ENCODE assay signal across 16 mouse cellular contexts in the genomic region with DNA sequence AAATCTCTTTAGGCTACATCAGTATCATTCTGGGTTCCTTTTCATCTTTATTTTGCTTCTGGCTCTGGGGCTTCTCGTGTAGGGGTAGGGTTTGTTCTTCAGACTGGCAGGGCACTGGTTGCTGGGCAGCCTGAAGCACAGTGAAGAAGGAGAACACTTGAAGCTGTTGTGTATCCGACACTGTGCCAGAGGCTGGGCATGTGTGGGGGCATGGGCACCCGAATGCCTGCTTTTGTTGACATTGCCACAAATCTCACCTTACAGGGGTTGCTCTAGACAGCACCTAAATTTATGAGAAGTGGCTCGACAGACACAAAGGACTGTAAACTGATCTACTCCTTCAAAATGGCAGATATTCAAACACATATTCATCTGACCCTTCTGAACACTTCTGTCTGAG.
"Had no signal": no experiment of that assay in that cellular context is flagged by ENCODE, and none has a peak within 500 bp of the region (broad histone marks: within the 10 kb centered on the region; RNA-seq: fewer than 3 reads in every experiment).

No protein-coding gene starts in this region.

- ATAC-seq: intestine, postnatal 0 days; liver, postnatal 0 days had no signal

- H3K4me3 ChIP-seq: hindbrain, embryonic 15.5 days; limb, embryonic 15.5 days had no signal

- H3K4me2 ChIP-seq: hindbrain, embryonic 15.5 days; limb, embryonic 15.5 days; liver, embryonic 11.5 days; midbrain, embryonic 11.5 days had no signal

- DNase-seq: kidney, postnatal 10 days; kidney, postnatal 36 days; left cerebral cortex, postnatal 4 days; liver, postnatal 0 days; midbrain, embryonic 14.5 days; retina, postnatal 1 day; right cerebral cortex, postnatal 25 days; spleen, adult 18-20 months; thymus, adult 18-20 months; thymus, postnatal 36 days had no signal

- H3K9me3 ChIP-seq: hindbrain, embryonic 15.5 days; limb, embryonic 15.5 days had no signal

- H3K36me3 ChIP-seq: hindbrain, embryonic 15.5 days; limb, embryonic 15.5 days had no signal

- H3K27ac ChIP-seq: hindbrain, embryonic 15.5 days; limb, embryonic 15.5 days; liver, embryonic 14.5 days had no signal

- H3K4me1 ChIP-seq: hindbrain, embryonic 15.5 days had no signal

- H3K9ac ChIP-seq: hindbrain, embryonic 15.5 days; limb, embryonic 15.5 days; liver, embryonic 14.5 days; liver, postnatal 0 days had no signal

- H3K27me3 ChIP-seq: hindbrain, embryonic 15.5 days; limb, embryonic 15.5 days had no signal
